Mouse (Mus musculus): ENCODE results near the gene DXBay18.
A peak's percentile ranks its signal among the peaks of the same experiment; 100 is the strongest.
"Not testable (repeated sequence)": the region's sequence is repeated elsewhere in the genome, so short reads cannot be mapped to it uniquely, and the experiment has no call there.

Gene DXBay18

GRCm38 (mm10) chrX:73149350-73149749 lies at the start of gene DXBay18:
TSS of gene DXBay18 (minus strand) at chrX:73149450.
- not testable (repeated sequence) for DNase-seq

GRCm38 (mm10) chrX:73191934-73192333 lies 42.7 kb upstream of the DXBay18 start, which contains the start of gene Xlr3b:
TSS of gene Xlr3b (plus strand) at chrX:73192207.
- peak; percentile 5 for DNase-seq

- not testable (repeated sequence) for DNase-seq
Observed at GRCm38 (mm10) chrX:73176889-73177288, 27.6 kb upstream of the DXBay18 start, which contains the start of gene Spin2d. TSS of gene Spin2d (minus strand) at chrX:73176989.

- DNase-seq: not testable (repeated sequence)
Observed at GRCm38 (mm10) chrX:73148496-73148895, 754 bp downstream of the DXBay18 start, which contains the start of gene Xlr5b. TSS of gene Xlr5b (plus strand) at chrX:73148796.

GRCm38 (mm10) chrX:73143218-73143618 lies 6.0 kb downstream of the DXBay18 start:
- not testable (repeated sequence) for DNase-seq

- DNase-seq: not testable (repeated sequence)
Observed at GRCm38 (mm10) chrX:73122859-73123829, 26.1 kb downstream of the DXBay18 start.

- not testable (repeated sequence) for DNase-seq
Observed at GRCm38 (mm10) chrX:73116747-73117146, 32.5 kb downstream of the DXBay18 start, which contains the start of gene Gm14685. TSS of gene Gm14685 (plus strand) at chrX:73117047.

GRCm38 (mm10) chrX:73096941-73097508 lies 52.2 kb downstream of the DXBay18 start, which contains the start of gene Xlr3a:
TSS of gene Xlr3a (minus strand) at chrX:73097095.
- DNase-seq: not testable (repeated sequence)
